Mouse (Mus musculus) intestine, embryonic 14.5 days (tissue): Measurements from ENCODE around the gene Gpr18. TPM values are rescaled to one million over a fixed set of nuclear protein-coding genes. Genes with fewer than 3 reads are reported as not detected.

ENCODE experiments used
- ATAC-seq: fragments of 200-750 bp; cut with Nextera tagmentation; replicated peaks from 2 replicates; pipeline ENCODE4 v1.8.0; 2017; ENCODE audit warnings: low read depth, moderate number of reproducible peaks, moderate TSS enrichment, moderate library complexity; ENCODE audit not compliant: low FRiP score, low TSS enrichment
- DNase-seq: peaks from one replicate; pipeline ENCODE4 v3.0.0-alpha.2; 2018; ENCODE audit warnings: low spot score
- H3K27ac ChIP-seq: fragments of 300-500 bp; sonication (generic); 2 replicates; pipeline ENCODE4 v1.5.1; 2014; ENCODE audit warnings: low read depth, mild to moderate bottlenecking, control low read depth
- H3K27me3 ChIP-seq: fragments of 300-500 bp; sonication (generic); replicated peaks from 2 replicates; pipeline ENCODE4 v1.6.1; 2014; ENCODE audit warnings: low read length, control low read depth; ENCODE audit not compliant: control insufficient read depth, insufficient read depth
- H3K36me3 ChIP-seq: fragments of 300-500 bp; sonication (generic); 2 replicates; pipeline ENCODE4 v1.6.1; 2014; ENCODE audit warnings: low read length, control low read depth; ENCODE audit not compliant: control insufficient read depth, insufficient read depth
- H3K4me1 ChIP-seq: fragments of 300-500 bp; sonication (generic); replicated peaks from 2 replicates; pipeline ENCODE4 v1.6.1; 2014; ENCODE audit warnings: low read length, control low read depth, mixed read lengths; ENCODE audit not compliant: control insufficient read depth, insufficient read depth
- H3K4me2 ChIP-seq: fragments of 300-500 bp; sonication (generic); 2 replicates; pipeline ENCODE4 v1.6.1; 2014; ENCODE audit warnings: low read length
- H3K4me3 ChIP-seq: fragments of 300-500 bp; sonication (generic); 2 replicates; pipeline ENCODE4 v1.5.1; 2014; ENCODE audit warnings: low read depth, low read length, control low read depth, mixed read lengths
- H3K9ac ChIP-seq: fragments of 300-500 bp; sonication (generic); 2 replicates; pipeline ENCODE4 v1.6.1; 2014; ENCODE audit warnings: mild to moderate bottlenecking, low read length
- H3K9me3 ChIP-seq: fragments of 300-500 bp; sonication (generic); 2 replicates; pipeline ENCODE4 v1.6.1; 2016; ENCODE audit warnings: low read length, control low read depth; ENCODE audit not compliant: control insufficient read depth
- WGBS: fragments of 180-500 bp; shearing (Covaris S2); extraction: QIAGEN DNeasy Blood & Tissue Kit; methylation state at CpG from one replicate; pipeline ENCODE4 v1.1.7; 2014; 5-methylcytosine and 5-hydroxymethylcytosine counted together
- polyA plus RNA-seq: library from polyadenylated mRNA; unstranded; fragments of >200 nt; fragmentation: Nextera tagmentation; extraction: Ambion mirVana; gene quantifications from 2 replicates; pipeline ENCODE4 v1.2.1, GENCODE M21; 2014

Gene Gpr18
- polyA plus RNA-seq, 1 experiment from 2014 or later = 0.62 TPM

DNA sequence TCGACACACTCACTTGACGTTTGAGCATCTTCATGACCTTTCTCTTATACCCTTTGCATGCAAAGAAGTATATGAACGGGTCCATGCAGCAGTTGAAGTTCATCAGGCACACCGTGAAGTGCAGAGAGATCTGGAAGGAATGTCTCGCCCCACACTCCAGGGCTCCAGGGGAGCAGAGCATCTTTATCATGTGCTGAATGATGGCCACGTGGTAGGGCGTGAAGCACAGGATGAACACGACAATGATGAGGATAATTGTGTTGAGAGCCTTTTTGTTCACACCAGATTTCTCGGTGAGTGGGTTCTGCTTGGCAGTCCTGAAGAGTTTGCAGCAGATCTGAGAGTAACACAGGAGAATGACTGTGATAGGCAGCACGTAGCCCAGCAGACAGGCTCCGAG is 38.5 kb upstream of the Gpr18 start:
- no peak overlapping the region for H3K4me3 ChIP-seq
- no peak for ATAC-seq
- DNase-seq = peak; percentile 37
- no peak overlapping the region for H3K4me2 ChIP-seq
- H3K36me3 ChIP-seq = 0 out of 2 replicates have a peak, but pooled peaks cover 9% of the 10 kb centered on the region
- H3K4me1 ChIP-seq = peaks cover 2% of the 10 kb centered on the region; the same call in 1 of the 2 replicates
- H3K27me3 ChIP-seq = no peaks in the 10 kb centered on the region
- WGBS = 93% methylated on average over 11 of the region's 11 CpGs
- no peak overlapping the region for H3K9ac ChIP-seq
- H3K27ac ChIP-seq = no peak overlapping the region
- no peaks in the 10 kb centered on the region for H3K9me3 ChIP-seq

DNA sequence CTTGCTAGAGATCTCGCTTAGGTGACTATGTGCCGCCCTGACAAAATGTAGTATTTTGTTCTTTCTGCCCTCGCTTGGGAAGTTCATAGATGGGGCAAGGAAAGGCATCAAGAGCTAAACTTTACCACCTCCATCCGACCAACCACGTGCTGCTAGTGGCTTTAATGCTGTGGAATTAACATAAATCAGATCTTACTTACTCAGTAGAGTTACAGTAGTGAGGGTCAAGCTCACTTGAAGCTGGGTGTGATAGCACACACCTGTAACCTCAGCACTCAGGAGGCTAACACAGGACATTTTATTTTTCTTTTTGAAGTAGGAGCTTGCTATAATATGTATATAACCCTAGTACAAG is 36.4 kb upstream of the Gpr18 start:
- Histone ChIP-seq H3K27ac (no peak overlapping the region), H3K9ac (no peak overlapping the region), H3K4me3 (no peak overlapping the region), H3K27me3 (no peaks in the 10 kb centered on the region), H3K4me2 (no peak overlapping the region), H3K36me3 (0 out of 2 replicates have a peak, but pooled peaks cover 9% of the 10 kb centered on the region), H3K9me3 (no peaks in the 10 kb centered on the region), H3K4me1 (peaks cover 4% of the 10 kb centered on the region; the same call in 1 of the 2 replicates)
- ATAC-seq (no peak), DNase-seq (no peak)
- 87% methylated on average over 5 of the region's 5 CpGs for WGBS

DNA sequence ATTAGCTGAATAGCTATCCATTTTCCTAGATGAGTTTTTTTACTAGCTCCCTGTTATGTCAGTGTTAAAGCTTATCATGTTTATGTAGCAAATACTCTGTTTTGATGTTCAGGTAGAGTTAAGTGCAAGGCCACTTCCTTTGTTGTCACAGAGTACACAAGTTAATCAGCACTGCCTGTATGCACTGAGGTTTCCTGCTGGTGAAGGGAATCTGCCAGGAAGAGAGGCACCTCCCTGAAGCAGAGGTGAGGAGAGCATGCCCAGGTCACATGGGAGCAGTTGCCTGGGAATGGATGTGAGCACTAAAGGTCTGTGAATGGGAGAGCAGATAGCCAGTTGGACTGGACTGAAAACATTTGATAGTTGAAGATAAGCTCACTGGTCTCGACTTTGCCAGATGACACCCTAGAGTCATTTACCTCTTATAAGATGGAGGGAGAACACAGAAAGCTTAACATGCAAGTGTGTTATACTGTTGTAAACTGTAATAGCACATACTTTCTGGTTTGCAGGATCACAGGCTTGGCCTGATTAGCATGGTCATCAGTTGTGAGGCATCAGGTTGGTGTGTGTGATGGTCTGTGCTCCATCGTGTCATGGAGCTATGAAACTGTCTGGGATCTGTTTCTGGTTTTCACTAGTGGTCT is 35.9 kb upstream of the Gpr18 start:
- ATAC-seq (no peak), DNase-seq (peak; percentile 38)
- no peaks in the 10 kb centered on the region for H3K27me3 ChIP-seq
- 0 out of 2 replicates have a peak, but pooled peaks cover 9% of the 10 kb centered on the region for H3K36me3 ChIP-seq
- no peak overlapping the region for H3K9ac ChIP-seq
- H3K4me3 ChIP-seq = no peak overlapping the region
- no peaks in the 10 kb centered on the region for H3K9me3 ChIP-seq
- 72% methylated on average over 2 of the region's 2 CpGs for WGBS
- no peak overlapping the region for H3K4me2 ChIP-seq
- H3K4me1 ChIP-seq = peaks cover 4% of the 10 kb centered on the region; the same call in 1 of the 2 replicates
- no peak overlapping the region for H3K27ac ChIP-seq

DNA sequence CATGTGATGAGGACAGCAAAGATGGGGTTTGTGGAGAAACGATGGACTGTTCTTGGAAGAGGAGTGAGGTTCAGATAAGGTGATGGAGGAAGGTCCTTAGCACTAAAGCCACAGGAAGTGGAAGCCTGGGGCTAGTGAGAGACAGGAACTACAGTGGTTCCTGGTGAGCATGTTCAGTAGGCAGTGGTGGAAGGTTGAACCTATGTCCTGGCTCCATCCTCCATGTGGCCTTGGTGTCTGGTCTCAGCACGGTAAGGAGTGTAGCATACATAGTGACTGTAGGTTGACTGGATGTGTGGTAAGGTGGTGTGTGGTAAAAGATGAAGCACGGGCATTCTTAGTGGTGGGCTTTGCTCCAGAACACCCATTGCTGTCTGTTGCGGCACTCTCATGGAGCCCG is 34.3 kb upstream of the Gpr18 start:
- Histone ChIP-seq H3K9ac (no peak overlapping the region), H3K36me3 (0 out of 2 replicates have a peak, but pooled peaks cover 7% of the 10 kb centered on the region), H3K4me3 (no peak overlapping the region), H3K27me3 (no peaks in the 10 kb centered on the region), H3K4me2 (no peak overlapping the region), H3K9me3 (no peaks in the 10 kb centered on the region), H3K27ac (no peak overlapping the region), H3K4me1 (peaks cover 4% of the 10 kb centered on the region; the same call in 1 of the 2 replicates)
- DNase-seq = peak; percentile 29
- WGBS = 91% methylated on average over 5 of the region's 5 CpGs
- ATAC-seq = no peak

DNA sequence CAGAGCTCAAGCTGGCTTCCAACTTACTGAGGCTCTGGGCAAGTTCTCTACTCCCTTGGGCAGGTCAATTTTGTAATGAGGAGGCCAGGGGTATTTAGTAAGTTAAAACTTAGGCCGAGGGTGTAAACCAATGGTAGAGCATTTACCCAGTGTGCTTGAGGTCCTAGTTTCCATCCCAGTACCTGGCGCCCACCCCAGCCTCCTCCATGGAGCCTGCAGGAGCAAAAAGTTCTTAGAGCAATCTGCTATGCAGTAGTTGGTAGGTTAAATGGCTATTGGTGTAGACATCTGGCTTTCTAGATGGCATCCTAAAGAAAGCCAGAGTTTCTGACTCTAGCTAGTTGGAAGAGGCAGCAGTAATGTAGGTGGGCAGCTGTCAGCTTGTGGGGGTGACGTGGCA is 33.9 kb upstream of the Gpr18 start:
- H3K27me3 ChIP-seq = no peaks in the 10 kb centered on the region
- ATAC-seq = no peak
- no peaks in the 10 kb centered on the region for H3K9me3 ChIP-seq
- H3K4me1 ChIP-seq = peaks cover 4% of the 10 kb centered on the region; the same call in 1 of the 2 replicates
- H3K27ac ChIP-seq = no peak overlapping the region
- H3K9ac ChIP-seq = no peak overlapping the region
- WGBS = 97% methylated on average over 3 of the region's 3 CpGs
- peak; percentile 33 for DNase-seq
- H3K4me3 ChIP-seq = no peak overlapping the region
- H3K4me2 ChIP-seq = no peak overlapping the region
- 0 out of 2 replicates have a peak, but pooled peaks cover 4% of the 10 kb centered on the region for H3K36me3 ChIP-seq

DNA sequence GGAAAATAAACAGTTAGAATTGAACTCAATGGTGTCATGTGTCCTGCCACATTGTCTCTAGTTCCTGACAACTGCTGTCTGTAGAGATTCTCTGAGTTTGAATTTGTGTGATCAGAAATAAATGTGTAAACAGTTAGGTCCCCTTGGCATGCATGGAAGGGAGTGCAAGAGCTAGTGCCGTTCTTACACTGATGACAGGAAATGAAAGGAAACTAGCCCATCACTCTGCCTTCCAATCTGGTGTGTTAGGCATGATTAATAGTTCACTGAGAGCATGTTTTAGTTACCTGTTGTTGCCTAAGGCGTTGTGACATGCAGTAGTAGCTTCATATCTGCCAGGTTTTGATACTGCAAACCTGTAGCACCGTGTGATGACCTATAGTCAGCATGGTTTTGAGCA is 32.4 kb upstream of the Gpr18 start:
- Histone ChIP-seq H3K27ac (no peak overlapping the region), H3K4me1 (peaks cover 4% of the 10 kb centered on the region; the same call in 1 of the 2 replicates), H3K36me3 (no peaks in the 10 kb centered on the region), H3K27me3 (no peaks in the 10 kb centered on the region), H3K9ac (no peak overlapping the region), H3K4me2 (no peak overlapping the region), H3K9me3 (peaks cover 2% of the 10 kb centered on the region; the same call in 1 of the 2 replicates), H3K4me3 (no peak overlapping the region)
- DNase-seq (peak; percentile 29), ATAC-seq (no peak)
- WGBS = 70% methylated on average over 3 of the region's 3 CpGs

DNA sequence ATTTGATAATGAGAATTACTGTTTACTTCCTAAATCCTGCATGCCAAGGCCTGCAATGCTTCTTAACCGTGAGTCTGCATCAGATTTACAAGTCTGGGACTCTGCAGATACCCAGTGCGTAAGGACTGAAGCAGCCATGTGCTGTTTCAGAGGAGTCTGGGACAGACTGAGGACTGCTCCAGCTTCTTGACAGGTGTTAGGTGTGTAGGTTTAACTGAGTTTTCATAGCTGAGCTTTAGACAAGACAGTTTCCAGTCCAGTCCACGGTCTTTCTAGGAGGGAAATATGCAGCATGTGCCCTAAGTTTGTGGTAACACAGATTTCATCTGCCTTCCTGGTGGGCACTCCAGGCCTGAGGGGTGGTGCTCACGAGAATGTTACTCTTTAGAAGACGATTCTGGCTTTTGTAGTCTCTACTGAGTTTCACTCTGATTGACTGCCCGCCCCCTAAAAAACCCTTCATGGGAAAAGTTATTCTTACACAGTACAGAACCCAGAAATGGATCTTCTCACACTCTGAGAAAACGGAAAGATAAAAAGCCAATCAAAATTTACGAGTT is 31.7 kb upstream of the Gpr18 start:
- no peak overlapping the region for H3K4me3 ChIP-seq
- no peaks in the 10 kb centered on the region for H3K27me3 ChIP-seq
- peaks cover 2% of the 10 kb centered on the region; the same call in 1 of the 2 replicates for H3K9me3 ChIP-seq
- DNase-seq = peak; percentile 52
- no peak overlapping the region for H3K4me2 ChIP-seq
- 47% methylated on average over 8 of the region's 8 CpGs for WGBS
- H3K4me1 ChIP-seq = peaks cover 4% of the 10 kb centered on the region; the same call in 1 of the 2 replicates
- H3K27ac ChIP-seq = no peak overlapping the region; the same call in 1 of the 2 replicates
- no peaks in the 10 kb centered on the region for H3K36me3 ChIP-seq
- no peak for ATAC-seq
- H3K9ac ChIP-seq = no peak overlapping the region

DNA sequence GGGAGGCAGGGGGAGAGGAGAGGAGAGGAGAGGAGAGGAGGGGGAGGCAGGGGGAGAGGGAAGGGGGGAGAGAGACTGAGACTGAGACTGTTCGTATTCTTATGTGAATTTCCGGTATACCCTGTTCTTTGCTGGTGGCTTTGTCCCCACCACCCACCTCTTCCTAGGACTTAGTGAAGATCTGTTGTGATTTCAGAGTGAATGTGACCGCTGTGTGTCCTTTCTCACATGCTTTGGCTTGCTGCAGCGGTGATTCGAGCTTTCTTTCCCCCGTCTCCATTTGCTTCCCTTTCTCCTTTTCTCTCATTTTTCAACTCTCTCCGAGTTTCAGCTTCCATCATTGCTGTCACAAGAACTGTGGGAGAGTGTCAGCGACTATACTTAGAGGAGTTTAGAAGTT is 31.1 kb upstream of the Gpr18 start:
- peak; percentile 50 for DNase-seq
- no peak for ATAC-seq
- WGBS = 47% methylated on average over 8 of the region's 8 CpGs
- Histone ChIP-seq H3K9ac (no peak overlapping the region), H3K36me3 (no peaks in the 10 kb centered on the region), H3K4me2 (no peak overlapping the region), H3K4me1 (peaks cover 4% of the 10 kb centered on the region; the same call in 1 of the 2 replicates), H3K9me3 (peaks cover 2% of the 10 kb centered on the region; the same call in 1 of the 2 replicates), H3K27me3 (no peaks in the 10 kb centered on the region), H3K4me3 (no peak overlapping the region), H3K27ac (no peak overlapping the region; the same call in 1 of the 2 replicates)
